Mouse (Mus musculus) lung, adult 18-20 months (tissue): ENCODE results near the gene Fst.

Experiments
- DNase-seq, 2 experiments: peaks; one replicate each; pipeline ENCODE4 v3.0.0; 2022; ENCODE audit warnings: mixed read lengths in 2 of 2

The Fst gene

DNA sequence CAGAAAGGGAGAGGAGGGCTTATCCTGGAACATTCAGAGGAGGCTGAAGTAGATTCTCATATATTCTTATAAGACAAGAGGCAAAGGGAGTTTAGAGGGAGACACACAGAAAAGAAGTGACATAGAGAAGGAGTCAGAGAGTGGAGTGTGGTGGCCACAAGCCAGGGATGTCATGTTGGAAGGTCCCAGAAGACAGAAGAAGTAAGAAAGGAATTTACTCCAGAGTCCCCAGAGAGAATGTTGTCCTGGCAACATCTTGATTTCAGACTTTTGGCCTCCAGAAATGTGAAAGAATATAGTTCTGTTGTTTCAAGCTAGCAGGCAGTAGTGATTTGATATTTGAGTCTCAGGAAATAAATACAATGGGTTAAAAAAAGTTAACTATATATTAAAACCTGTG is 46.4 kb downstream of the Fst start:
- DNase-seq: no peak

DNA sequence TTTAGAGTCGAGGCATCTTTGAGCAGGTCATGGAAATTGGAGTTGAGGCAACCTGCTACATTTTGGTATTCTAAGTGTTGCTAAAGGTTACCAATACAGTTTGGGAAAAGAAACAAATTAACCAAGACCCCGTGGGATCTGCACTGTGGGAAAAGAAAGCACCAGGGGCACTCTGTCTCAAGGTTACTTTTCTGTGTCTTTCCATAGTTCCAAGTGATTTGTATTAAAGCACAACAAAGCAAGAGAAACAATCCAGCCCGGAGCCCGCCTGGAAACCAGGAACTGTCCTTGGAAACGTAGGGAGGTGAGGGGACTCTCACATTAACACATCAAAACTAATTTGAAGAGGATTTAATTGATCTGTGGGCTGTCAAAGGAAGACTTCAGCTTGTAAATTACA is 51.9 kb downstream of the Fst start:
- DNase-seq: no peak

DNA sequence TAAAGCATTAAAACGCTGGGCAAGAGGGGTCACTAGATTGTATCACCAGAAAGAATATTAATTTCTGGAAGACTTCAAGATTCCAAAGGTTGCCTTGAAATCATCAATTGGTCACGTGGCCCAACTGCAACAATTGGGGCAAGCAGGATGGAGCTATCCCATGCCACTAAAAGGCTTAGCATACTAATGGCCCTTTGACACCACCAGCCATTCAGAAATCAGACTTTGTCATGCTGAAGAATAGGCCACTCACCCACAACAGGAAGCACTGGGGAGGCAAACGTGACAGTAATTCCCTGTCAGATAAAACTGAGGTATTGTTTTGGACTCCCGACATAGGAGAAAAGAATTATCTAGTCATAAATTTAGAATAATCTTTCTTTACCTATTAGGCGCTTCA is 52.3 kb downstream of the Fst start:
- DNase-seq: no peak

DNA sequence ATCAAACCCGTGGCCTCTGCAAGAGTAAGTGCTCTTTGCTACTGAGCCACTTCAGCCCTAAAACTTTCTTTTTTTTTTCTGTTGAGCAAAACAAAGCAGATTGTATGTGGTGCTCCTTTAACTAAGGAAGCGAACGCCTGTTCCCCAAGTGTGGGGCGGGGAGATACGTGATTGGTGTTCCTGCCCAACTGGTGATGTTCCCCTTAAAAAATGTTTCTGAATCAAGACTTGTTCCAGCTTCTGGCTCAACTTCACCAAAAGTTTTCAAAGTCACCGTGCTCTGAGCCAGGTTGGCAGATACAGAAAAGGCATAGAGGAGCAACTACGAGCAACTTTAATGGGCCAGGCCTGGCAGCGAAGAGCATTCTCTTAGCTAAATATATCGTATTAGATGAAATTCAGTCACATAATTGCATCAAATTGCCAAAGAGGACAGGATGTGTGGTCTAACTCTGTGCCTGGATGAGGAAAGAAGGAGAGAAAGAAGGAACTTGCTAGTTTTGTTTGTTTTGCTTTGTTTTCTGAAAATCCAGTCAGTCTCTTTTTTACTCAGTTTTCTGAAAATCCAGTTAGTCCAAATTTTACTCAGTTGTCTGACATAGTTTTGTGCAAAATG is 53.5 kb downstream of the Fst start:
- peak; percentile 8 to 14 for DNase-seq
